Mouse (Mus musculus): ENCODE results near the gene Syt9.

Gene Syt9

GRCm38 (mm10) chr7:107547872-107548271 lies 177.3 kb downstream of the Syt9 start:
- DNase-seq: no peak

GRCm38 (mm10) chr7:107553461-107553860 lies 182.9 kb downstream of the Syt9 start:
- no peak for DNase-seq

- no peak for DNase-seq
These were observed 185.4 kb downstream of the Syt9 start for GRCm38 (mm10) chr7:107555906-107556305.

GRCm38 (mm10) chr7:107560675-107561074 lies 190.1 kb downstream of the Syt9 start:
- DNase-seq: no peak

GRCm38 (mm10) chr7:107561584-107561983 lies 191.1 kb downstream of the Syt9 start:
- no peak for DNase-seq

- no peak for DNase-seq
These were observed 193.2 kb downstream of the Syt9 start for GRCm38 (mm10) chr7:107563727-107564126.

- DNase-seq: peak; percentile 9
These were observed 196.7 kb downstream of the Syt9 start, which contains the start of gene Olfml1 for GRCm38 (mm10) chr7:107567261-107567671. TSS of gene Olfml1 (plus strand) at chr7:107567446.

GRCm38 (mm10) chr7:107567674-107568073 lies 197.1 kb downstream of the Syt9 start:
- DNase-seq: no peak

- no peak for DNase-seq
These were observed 198.4 kb downstream of the Syt9 start for GRCm38 (mm10) chr7:107568971-107569370.

- DNase-seq: no peak
These were observed 203.3 kb downstream of the Syt9 start for GRCm38 (mm10) chr7:107573856-107574255.

- DNase-seq: no peak
These were observed 203.7 kb downstream of the Syt9 start for GRCm38 (mm10) chr7:107574276-107574675.

GRCm38 (mm10) chr7:107592641-107593040 lies 222.1 kb downstream of the Syt9 start:
- no peak for DNase-seq

- DNase-seq: no peak
These were observed 223.4 kb downstream of the Syt9 start for GRCm38 (mm10) chr7:107593904-107594303.

- DNase-seq: peak; percentile 41
These were observed 223.9 kb downstream of the Syt9 start for GRCm38 (mm10) chr7:107594325-107594856.

GRCm38 (mm10) chr7:107594857-107595402 lies 224.4 kb downstream of the Syt9 start, which contains the start of gene Ppfibp2:
TSS of gene Ppfibp2 (plus strand) at chr7:107595207.
- peak; percentile 94 for DNase-seq

- DNase-seq: no peak
These were observed 224.9 kb downstream of the Syt9 start for GRCm38 (mm10) chr7:107595426-107595825.

- DNase-seq: peak; percentile 26
These were observed 226.2 kb downstream of the Syt9 start for GRCm38 (mm10) chr7:107596753-107597152.

- DNase-seq: no peak
These were observed 227.4 kb downstream of the Syt9 start for GRCm38 (mm10) chr7:107597956-107598355.

Measured in liver (tissue).